Mouse (Mus musculus) spleen, adult 18-20 months (tissue): Measurements from ENCODE around the gene 2900026A02Rik.

ENCODE experiments used
- DNase-seq, 2 experiments: peaks; one replicate each; pipeline ENCODE4 v3.0.0; 2022; ENCODE audit warnings: mixed read lengths in 2 of 2

The 2900026A02Rik gene

GRCm38 (mm10) chr5:113090077-113090690 is 130.9 kb downstream of the 2900026A02Rik start:
- DNase-seq, result no peak

DNA sequence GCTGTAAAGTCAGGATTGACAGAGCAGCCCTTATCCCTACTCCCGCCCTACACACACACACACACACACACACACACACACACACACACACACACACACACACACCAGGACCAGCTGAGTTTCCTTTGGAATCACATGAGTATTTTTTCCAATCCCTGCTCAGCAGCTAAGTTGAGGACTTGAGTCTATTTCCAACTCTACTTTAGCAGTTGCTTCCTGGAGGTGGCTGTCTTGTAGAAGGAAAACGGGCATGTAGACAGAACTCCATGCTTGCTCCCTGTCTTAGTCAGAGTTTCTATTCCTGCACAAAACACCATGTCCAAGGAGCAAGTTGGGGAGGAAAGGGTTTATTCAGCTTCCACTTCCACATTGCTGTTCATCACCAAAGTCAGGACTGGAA is 133.6 kb downstream of the 2900026A02Rik start:
- no peak for DNase-seq

DNA sequence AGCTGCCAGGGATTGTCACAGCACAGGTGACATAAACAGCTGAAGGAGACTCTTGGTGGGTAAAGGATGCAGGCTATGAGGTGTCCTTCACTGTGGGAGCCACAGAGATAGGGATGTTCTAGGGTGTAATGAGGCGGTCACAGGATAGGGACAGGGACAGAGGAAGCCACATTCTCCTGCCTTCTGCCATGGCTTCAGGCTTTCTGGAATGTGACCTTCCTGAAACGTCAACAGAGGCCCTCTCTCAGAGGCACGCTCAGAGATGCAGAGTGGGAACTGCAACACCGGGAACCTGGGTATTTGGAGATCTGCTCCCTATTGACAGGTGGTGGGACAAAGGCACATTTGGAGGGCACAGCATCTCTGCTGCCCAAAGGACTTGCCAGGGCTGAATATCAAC is 134.0 kb downstream of the 2900026A02Rik start:
- no peak for DNase-seq

GRCm38 (mm10) chr5:113086439-113086838 is 134.6 kb downstream of the 2900026A02Rik start:
- DNase-seq, result no peak

DNA sequence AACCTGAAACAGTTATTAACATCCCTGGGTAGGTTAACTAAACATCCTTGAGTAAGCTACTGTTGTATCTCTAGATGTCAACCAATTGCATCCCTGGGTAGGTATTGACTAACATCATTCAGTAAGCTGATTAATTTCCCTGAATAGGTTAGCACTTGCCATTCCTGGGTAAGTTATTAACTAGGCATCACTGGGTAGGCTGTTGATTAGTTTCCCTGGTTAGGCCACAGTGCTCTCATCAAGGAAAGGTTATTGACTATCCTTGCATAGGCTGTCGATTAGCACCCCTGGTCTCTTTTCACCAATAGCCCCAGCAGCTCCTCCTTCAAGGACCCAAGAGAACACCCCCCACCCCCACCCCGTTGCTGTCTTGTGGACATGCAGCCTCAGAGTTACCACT is 135.1 kb downstream of the 2900026A02Rik start:
- no peak for DNase-seq

GRCm38 (mm10) chr5:113084309-113084708 is 136.7 kb downstream of the 2900026A02Rik start:
- no peak for DNase-seq

DNA sequence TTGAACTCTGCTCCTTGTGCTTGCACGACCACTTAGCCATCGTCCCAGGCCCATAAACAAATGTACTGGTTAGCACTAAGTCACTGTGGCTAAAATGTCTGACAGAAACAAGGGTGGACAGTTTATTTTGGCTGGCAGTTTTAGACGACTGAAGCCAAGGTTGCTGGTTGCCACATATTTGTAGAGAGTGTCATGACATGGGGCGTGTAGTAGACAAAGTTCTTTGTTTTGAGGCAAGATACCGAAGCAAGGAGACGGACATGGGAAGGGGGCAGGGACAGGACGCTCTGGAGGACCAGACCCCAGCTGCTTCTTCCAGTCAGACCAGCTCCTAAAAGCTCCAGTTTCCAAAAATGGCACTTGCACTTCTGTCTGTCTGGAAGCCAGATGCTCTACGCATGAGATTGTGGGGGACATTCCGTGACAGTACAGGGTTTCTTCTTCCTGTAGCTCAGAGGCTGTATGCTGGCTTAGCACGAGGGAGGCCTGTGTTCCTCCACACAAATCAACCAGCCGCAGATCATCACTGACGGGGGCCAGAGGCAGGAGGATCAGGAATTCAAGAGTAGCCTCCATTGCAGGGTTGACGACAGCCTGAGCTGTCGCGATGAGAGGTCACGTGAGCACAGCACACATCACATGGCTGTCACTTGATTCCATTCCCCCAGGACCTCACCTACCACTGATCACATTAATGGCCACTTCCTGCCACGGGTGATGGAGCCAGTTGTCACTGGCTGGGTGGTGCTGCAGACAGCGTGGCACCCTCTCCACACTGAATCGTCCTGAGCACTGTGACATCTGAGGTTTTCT is 138.5 kb downstream of the 2900026A02Rik start:
- DNase-seq, result no peak

GRCm38 (mm10) chr5:113081439-113081838 is 139.6 kb downstream of the 2900026A02Rik start, which contains the start of gene Crybb3:
Gene Crybb3 (minus strand): TSS chr5:113081584.
- DNase-seq, result no peak

- DNase-seq, result no peak
Observed at GRCm38 (mm10) chr5:113081020-113081419, 140.0 kb downstream of the 2900026A02Rik start.

DNA sequence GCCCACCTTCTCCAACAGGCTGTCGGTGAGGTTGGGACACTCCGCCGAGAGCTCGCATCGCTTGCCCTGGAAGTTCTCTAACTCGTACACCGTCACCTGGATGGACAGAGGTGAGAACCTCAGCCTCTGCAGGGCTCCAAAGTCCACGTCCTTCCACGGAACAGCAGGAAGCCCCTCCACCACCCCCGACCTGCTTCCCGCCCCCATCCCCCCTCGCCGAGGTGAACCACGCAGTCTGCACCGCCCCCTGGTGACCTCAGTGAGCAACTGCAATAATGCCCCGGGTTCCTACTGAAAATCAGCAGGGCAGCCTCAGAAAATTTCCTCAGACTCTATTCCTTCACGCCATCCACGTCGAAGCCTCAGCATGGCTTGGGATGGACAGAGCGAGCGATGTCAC is 141.3 kb downstream of the 2900026A02Rik start:
- DNase-seq, result no peak

DNA sequence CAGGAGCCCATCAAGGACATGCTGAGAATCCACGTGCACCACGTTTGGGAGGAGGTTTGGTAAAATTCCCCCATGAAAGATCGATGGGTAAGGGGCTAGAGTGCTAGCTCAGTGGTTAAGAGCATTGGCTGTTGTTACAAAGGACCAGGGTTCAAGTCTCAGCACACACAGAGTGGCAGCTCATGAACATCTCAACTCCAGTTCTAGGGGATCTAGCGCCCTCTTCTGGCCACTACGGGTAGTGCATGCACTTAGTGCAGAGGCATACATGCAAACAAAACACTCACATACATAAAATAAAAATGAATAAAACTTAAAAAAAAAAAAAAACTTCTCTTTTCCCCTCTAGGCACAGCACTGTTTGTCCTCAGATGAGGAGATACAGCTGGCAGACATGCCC is 142.3 kb downstream of the 2900026A02Rik start:
- no peak for DNase-seq

DNA sequence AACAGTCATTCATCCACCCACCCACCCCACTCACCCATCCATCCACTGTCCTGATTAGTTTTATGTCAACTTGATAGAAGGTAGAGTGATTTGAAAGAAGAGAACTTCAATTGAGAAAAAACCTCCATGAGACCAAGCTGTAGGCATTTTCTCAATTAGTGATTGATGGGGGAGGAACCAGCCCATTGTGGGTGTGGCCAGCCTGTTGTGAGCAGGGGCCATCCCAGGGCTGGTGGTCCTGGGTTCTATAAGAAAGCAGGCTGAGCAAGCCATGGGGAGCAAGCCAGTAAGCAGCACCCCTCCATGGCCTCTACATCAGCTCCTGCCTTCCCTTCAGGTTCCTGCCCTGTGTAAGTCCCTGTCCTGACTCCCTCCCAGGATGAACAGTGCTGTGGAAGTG is 151.0 kb downstream of the 2900026A02Rik start, which contains the start of gene Crybb2:
Gene Crybb2, minus strand, starts transcription at position 101 of the 400 bp plus-strand sequence.
- DNase-seq, result no peak

- peak; percentile 44 to 68 for DNase-seq
Observed at GRCm38 (mm10) chr5:113054308-113054707, 166.7 kb downstream of the 2900026A02Rik start.

DNA sequence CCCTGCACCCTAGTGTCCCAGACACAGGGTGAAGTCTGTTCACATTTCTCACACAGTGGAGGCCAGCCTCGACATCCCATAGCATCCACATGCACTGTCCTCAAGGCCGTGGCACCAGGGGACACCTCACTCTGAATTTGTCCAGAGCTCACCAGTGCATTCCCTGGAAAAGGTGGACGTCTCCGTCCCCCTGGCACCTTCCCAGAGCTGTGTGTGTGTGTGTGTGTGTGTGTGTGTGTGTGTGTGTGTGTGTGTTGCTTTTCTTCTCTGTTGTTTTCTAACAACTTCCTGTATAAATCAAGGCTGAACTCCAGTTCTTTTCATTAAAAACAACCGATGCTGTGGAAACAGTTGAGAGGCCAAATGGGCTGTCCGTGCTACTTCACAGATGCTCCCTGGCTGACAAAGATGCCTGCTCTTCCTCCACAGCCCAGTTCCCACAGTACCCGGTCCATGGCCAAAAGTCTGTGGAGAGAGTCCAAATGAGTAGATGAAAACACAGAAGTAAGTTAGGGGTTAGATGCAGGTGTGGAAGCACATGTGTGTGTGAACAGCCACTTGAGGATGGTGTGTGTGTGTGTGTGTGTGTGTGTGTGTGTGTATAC is 170.4 kb downstream of the 2900026A02Rik start:
- DNase-seq, result no peak

DNA sequence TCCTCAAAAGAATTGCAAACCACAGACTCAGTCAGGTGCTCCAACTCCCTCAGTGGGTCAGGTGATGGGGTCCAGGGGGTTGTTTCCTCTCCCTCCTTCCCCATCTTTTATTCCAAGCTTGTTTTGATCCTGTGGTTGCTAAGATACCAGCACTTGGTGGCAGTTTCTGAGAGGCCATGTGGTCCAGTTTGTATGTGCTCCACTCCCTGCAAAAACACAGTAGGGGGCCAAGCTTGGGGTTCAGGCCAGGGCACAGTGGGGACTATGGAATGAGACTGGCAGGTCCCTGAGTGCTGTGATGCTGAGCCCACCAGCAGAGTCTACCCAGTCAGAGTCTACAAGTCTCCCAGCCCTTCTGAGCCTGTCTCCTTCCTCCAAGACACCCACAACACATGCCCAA is 171.2 kb downstream of the 2900026A02Rik start:
- DNase-seq, result no peak

- no peak for DNase-seq
Observed at GRCm38 (mm10) chr5:113045511-113046273, 175.3 kb downstream of the 2900026A02Rik start.

DNA sequence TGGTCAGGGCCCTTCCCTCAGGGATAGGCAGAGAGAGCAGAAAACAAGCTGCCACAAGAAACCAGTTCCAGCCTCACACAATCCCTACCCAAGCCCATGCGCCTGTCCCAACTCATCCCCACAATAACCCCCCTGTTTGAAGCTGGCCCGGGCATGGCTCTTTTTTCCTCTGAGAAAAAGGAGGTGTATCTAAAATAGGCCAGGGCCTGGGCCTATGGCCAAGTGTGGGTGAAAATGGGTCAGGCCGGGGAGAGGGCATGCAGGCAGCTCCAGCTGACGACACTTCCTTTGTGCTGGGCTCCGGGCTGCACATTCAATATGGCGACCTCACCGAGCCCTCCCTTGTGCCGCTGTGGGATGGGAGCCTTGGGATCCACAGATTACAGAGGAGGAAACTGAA is 177.5 kb downstream of the 2900026A02Rik start:
- DNase-seq, result no peak

DNA sequence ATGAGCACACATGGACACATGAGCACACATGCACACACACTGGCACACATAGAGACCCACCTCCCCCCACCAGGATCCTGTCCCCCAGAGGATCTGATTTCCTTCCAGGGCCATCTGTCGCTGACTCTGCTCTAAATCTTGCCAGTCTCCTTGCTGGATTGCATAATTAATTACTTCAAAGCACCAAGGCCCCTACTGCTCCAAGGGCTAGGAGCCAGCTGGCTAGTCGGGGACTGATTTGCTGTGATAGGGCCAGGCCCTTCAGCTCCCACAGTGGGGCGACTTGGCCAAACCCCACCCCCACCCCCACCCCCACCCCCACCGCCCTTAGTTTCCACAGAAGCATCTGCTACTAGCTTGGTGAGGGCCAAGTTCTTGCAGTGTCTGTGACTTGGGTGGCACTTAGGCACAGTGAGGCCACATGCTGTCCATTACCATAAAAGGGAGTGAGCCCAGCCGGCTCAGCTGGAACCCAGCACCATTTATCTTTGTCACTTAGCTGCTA is 179.4 kb downstream of the 2900026A02Rik start:
- no peak for DNase-seq

DNA sequence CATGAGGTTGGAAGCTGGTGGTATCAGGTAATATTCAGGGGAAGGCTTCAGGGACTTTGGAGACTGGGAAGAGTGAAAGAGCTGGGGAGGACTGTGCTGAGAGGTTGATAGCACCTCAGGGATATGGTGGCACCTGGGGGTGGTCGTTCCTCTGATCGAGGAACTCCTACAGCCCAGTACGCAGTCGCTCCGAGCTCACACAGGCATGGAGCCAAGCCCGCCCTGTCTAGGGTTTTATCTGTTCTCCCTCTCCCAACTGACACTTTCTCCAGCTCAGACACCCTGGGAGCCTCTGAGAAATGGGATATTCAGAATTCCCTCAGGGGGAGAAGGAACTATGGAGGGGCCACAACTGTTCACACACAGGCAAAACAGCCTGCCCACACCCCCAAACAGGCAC is 180.3 kb downstream of the 2900026A02Rik start:
- no peak for DNase-seq

- no peak for DNase-seq
Observed at GRCm38 (mm10) chr5:113038601-113039000, 182.4 kb downstream of the 2900026A02Rik start.
